ENCODE assay signal across 8 mouse cellular contexts in the genomic region with DNA sequence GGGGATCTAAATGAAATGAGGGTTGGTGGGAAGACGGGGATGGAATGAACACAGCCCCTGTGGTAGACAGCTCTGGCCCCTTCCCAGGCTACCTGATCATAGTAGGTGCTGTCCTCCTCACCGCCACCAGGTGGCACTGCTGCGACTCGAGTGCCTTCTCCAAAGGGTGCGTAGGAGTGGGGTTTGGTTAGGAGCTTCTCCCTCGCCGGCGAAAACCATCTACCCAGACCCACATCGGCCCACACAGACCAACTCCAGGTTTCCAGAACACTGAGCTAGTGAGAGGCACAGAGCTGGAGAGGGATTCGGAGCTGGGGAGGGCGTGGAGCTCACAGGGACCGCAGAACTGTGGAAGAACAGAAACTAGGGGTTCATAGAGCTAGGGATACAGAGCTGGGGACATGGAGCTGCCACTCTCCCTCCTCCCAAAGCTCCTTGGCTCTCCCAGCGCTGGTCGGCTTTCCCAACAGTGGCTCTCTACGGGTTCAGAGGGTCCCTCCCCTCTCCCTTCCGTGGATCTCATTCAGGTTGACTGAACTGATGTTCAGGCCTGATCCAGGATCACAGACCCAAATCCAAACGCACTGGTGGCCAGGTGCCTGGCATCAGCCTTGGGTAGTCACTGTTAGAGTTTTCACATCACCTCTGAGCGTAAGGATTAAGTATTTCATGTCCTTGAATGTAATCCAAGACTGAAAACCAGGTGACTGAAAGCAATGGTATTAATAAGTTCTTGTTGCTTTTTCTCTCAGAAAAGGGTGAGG. TPM values are rescaled to one million over a fixed set of nuclear protein-coding genes. Genes with fewer than 3 reads are reported as not detected.
DNase-seq lines count a peak whose midpoint lies in the region; ATAC-seq and TF ChIP-seq lines count a peak whose summit lies in the region.

No protein-coding gene starts in this region.

- peak overlapping the region; percentile 40; the same call in 1 of the 2 replicates for H3K9ac ChIP-seq in hindbrain, postnatal 0 days (replicated peaks; ENCODE audit: low read length)

- peak overlapping the region; percentile 53 for H3K4me3 ChIP-seq in gastrocnemius, adult 2 months
- H3K4me3 ChIP-seq in hindbrain, postnatal 0 days (ENCODE audit: low read length), result 0 out of 2 replicates have a peak overlapping the region, but pooled peaks have one; percentile 7
- peak overlapping the region; percentile 90 for H3K4me3 ChIP-seq in megakaryocyte, embryonic 14.5 days (replicated peaks)

- WGBS in hindbrain, postnatal 0 days, result 13% methylated on average over 18 of the region's 18 CpGs

- peak; percentile 88 for TF ChIP-seq CTCF in gastrocnemius, adult 2 months (IDR thresholded peaks at IDR 0.05)
- TF ChIP-seq CTCF in hindbrain, postnatal 0 days (IDR thresholded peaks at IDR 0.05; ENCODE audit: low read depth), result peak; percentile 97

- H3K36me3 ChIP-seq in hindbrain, postnatal 0 days (ENCODE audit: insufficient read depth, low read length), result peaks cover 34% of the 10 kb centered on the region
- H3K36me3 ChIP-seq in megakaryocyte, embryonic 14.5 days (replicated peaks; ENCODE audit: low read length), result peaks cover 44% of the 10 kb centered on the region

- 0 out of 2 replicates have a peak overlapping the region, but pooled peaks have one; percentile 4 for H3K27ac ChIP-seq in gastrocnemius, adult 2 months
- H3K27ac ChIP-seq in hindbrain, postnatal 0 days, result no peak overlapping the region

- intact Hi-C loops in gastrocnemius, adult 2 months (cut with DNase I), result loop anchor here (2.0 to 5.0 kb wide), 3 partner anchors 28 to 194 kb away; a partner anchor contains a TSS
- intact Hi-C loops in left cerebral cortex, postnatal 10 days (cut with DNase I), result no loop called here

- H3K27me3 ChIP-seq in hindbrain, postnatal 0 days (ENCODE audit: insufficient read depth, low read length), result no peaks in the 10 kb centered on the region
- peaks cover 43% of the 10 kb centered on the region for H3K27me3 ChIP-seq in megakaryocyte, embryonic 14.5 days (replicated peaks)

- H3K4me1 ChIP-seq in hindbrain, postnatal 0 days (ENCODE audit: insufficient read depth, low read length), result no peaks in the 10 kb centered on the region
- H3K4me1 ChIP-seq in megakaryocyte, embryonic 14.5 days, result peaks cover 24% of the 10 kb centered on the region

- ATAC-seq in hindbrain, postnatal 0 days, result peak; percentile 81

- H3K9me3 ChIP-seq in hindbrain, postnatal 0 days (ENCODE audit: low read length), result no peaks in the 10 kb centered on the region
- no peaks in the 10 kb centered on the region for H3K9me3 ChIP-seq in megakaryocyte, embryonic 14.5 days

- peak overlapping the region; percentile 50 for H3K4me2 ChIP-seq in hindbrain, postnatal 0 days (ENCODE audit: low read depth, low read length)

- peak; percentile 85 for DNase-seq in layer of hippocampus, adult 11-12 months (ENCODE audit: low spot score)
- DNase-seq in layer of hippocampus, adult 9-10 months (ENCODE audit: low spot score), result no peak
- DNase-seq in cerebellum, postnatal 36 days, result peak; percentile 79 to 81
- peak; percentile 83 for DNase-seq in gastrocnemius, adult 2 months
- DNase-seq in hindbrain, postnatal 0 days (ENCODE audit: low spot score), result peak; percentile 90
- DNase-seq in left cerebral cortex, postnatal 10 days (ENCODE audit: extremely low spot score in 1 of 2, low spot score in 2 of 2), result peak; percentile 59 to 81
- peak; percentile 56 to 69 for DNase-seq in right cerebral cortex, postnatal 36 days (ENCODE audit: low spot score in 2 of 2)

RNA-seq across cellular contexts. Expression of a gene that starts 18.2 kb away (rescaled TPM):
- total RNA-seq in gastrocnemius, adult 2 months (2021), result 100 to 1,000 TPM in 1 of 2 experiments, 10 to 100 TPM in 1; 78.9 to 103 TPM
- 36.6 and 37.2 TPM in 2 replicates for total RNA-seq in hindbrain, postnatal 0 days (2014; rRNA removed)
- polyA plus RNA-seq in hindbrain, postnatal 0 days (2015; fragmentation: Nextera tagmentation; extraction: Ambion mirVana), result 20.0 TPM in 2 replicates
- 10 to 100 TPM; 23.4 to 24.6 TPM for total RNA-seq in left cerebral cortex, postnatal 10 days (2021)
- polyA plus RNA-seq in megakaryocyte, embryonic 14.5 days (2012; ENCODE audit: insufficient read depth, low replicate concordance), result 25.3 and 39.1 TPM in 2 replicates

RNA-seq across cellular contexts. Expression of a gene that starts 21.0 kb away (rescaled TPM):
- total RNA-seq in gastrocnemius, adult 2 months (2021), result 10 to 100 TPM in 1 of 2 experiments, 1 to 10 TPM in 1; 9.3 to 19.7 TPM
- not detected in 2 replicates for total RNA-seq in hindbrain, postnatal 0 days (2014; rRNA removed)
- 0.29 and 0.45 TPM in 2 replicates for polyA plus RNA-seq in hindbrain, postnatal 0 days (2015; fragmentation: Nextera tagmentation; extraction: Ambion mirVana)
- 1 to 10 TPM in 1 of 2 experiments, not detected in 1; 1.2 TPM for total RNA-seq in left cerebral cortex, postnatal 10 days (2021)
- 6.3 and 11.2 TPM in 2 replicates for polyA plus RNA-seq in megakaryocyte, embryonic 14.5 days (2012; ENCODE audit: insufficient read depth, low replicate concordance)

RNA-seq across cellular contexts. Expression of a gene that starts 33.6 kb away (rescaled TPM):
- total RNA-seq in gastrocnemius, adult 2 months (2021), result not detected
- total RNA-seq in hindbrain, postnatal 0 days (2014; rRNA removed), result 70.9 and 73.3 TPM in 2 replicates
- polyA plus RNA-seq in hindbrain, postnatal 0 days (2015; fragmentation: Nextera tagmentation; extraction: Ambion mirVana), result 53.9 and 61.5 TPM in 2 replicates
- 10 to 100 TPM; 51.6 to 63.6 TPM for total RNA-seq in left cerebral cortex, postnatal 10 days (2021)
- polyA plus RNA-seq in megakaryocyte, embryonic 14.5 days (2012; ENCODE audit: insufficient read depth, low replicate concordance), result not detected in 2 replicates

Comparison
In these comparisons a context has a peak if more than half of its experiments do, and no peak if none do; other contexts are left out.
1. H3K4me3 ChIP-seq: peak in every context shown above with its lines; median percentile 90 in megakaryocyte, embryonic 14.5 days; 53 in gastrocnemius, adult 2 months; 7 in hindbrain, postnatal 0 days.
2. RNA of a gene that starts 33.6 kb away (total RNA-seq): 70.9 to 73.3 TPM in hindbrain, postnatal 0 days and 51.6 to 63.6 TPM in left cerebral cortex, postnatal 10 days; not detected in gastrocnemius, adult 2 months; every median in the first group is over 10 times any median in the second.